Mouse (Mus musculus) adrenal gland, adult 2 months (tissue): ENCODE measurements at regions not wholly inside any gene's neighbourhood (a gene's known extent, or its start where the extent isn't known, plus 50 kb on each side); places are given as distances from the start of the nearest gene placed in this dataset.

Source experiments
- DNase-seq: peaks from one replicate; pipeline ENCODE4 v3.0.0; 2021

DNA sequence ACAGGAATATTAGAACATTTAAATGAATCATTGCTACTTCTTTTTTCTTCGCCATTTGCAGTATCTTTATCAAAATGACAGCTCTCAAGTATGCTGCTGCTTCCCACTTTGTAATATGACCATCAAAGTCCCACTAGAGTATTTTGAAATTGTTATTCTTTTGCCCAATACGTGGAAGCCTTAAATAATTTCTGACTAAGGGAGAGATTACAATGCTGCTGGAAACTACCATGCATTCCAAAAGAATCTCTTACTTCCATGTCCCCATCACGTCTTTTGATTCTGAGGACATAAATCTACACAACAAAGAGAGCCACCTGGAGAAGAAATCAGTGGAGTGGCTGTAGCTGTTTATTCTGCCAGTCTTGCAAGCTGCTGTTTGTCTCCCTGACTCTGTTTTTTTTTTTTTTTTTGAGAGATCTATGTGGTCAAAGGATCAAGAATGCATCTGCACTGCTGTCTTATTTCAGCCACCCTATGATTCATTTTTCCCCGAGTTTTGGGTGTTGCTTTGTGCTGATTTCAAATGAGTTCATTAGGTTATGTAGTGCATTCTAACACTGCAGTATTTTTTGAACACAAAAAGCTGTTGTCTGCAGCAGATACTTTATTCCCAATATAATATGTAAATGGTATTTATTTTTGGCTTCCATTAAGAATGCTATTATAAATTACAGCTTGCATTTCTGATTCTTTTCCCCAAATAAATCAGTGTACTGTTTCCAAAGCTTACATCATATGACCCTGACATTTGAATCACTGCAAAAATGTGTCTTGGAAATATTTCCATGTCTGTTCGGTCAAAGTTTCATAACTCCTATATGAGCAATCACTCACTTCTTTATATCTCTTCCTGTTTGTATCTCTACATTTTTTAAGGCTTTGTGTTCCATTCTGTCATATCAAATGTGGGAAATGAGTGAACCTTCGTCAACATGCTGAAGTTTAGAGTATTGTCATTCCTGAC, 53.1 kb upstream of the Trim52 start:
- DNase-seq = peak; percentile 36
